Mouse (Mus musculus) testis, adult 2 months (tissue): ENCODE data around the gene Gipc2.

Experiments
- CTCF ChIP-seq: fragments of 200-500 bp; IDR thresholded peaks from 2 replicates; pipeline ENCODE4 v1.5.1; 2012; ENCODE audit warnings: low read depth, mild to moderate bottlenecking, inconsistent platforms, low read length, moderate library complexity; ENCODE audit not compliant: control insufficient read depth, insufficient read depth, insufficient replicate concordance
- POLR2A ChIP-seq: fragments of 200-500 bp; IDR thresholded peaks from 2 replicates; pipeline ENCODE4 v1.6.1; 2012; ENCODE audit warnings: low read depth, mild to moderate bottlenecking, inconsistent platforms, low read length, moderate library complexity; ENCODE audit not compliant: control insufficient read depth

GRCm38 (mm10) chr3:152111081-152111480 is 54.9 kb downstream of the Gipc2 start:
- peak; percentile 46; the same call in 1 of the 2 replicates for TF ChIP-seq CTCF
- no peak for TF ChIP-seq POLR2A
